Mouse (Mus musculus): Measurements from ENCODE around the gene Clasp2.

DNA sequence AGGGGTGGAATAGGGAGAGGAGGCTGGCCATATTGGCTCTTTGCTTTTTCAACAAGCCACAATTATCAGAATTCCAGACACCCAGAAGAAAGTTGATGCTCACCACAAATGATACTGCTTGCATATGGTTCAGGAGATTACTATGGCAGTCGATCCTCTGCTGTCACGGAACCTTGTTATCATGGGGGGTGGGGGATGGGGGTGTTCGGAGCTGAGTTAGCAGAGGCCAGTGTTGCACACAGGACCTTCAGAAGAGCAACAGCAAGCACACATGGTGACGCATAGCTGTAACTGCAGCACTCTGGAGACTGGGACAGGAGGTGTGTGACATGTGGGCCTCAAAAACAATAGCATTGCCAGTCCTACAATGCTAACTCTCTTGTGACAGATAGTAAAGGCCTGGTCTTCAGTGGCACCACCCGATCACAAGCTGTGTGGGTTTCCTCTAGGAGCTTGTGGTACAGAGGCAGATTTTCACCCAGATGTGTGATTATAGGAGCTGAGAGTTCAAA is 116.7 kb downstream of the Clasp2 start:
- no peak for TF ChIP-seq TAL1 (IDR thresholded peaks at IDR 0.05; ENCODE audit: low read length)
- no peak for TF ChIP-seq GATA1 (IDR thresholded peaks at IDR 0.05; ENCODE audit: low read length)
